Mouse (Mus musculus) C2C12 (cell line): ENCODE results near the gene Irak4. TPM values are rescaled to one million over a fixed set of nuclear protein-coding genes. Genes with fewer than 3 reads are reported as not detected.

Source experiments
- H3K27me3 ChIP-seq: one replicate; pipeline ENCODE4 v1.6.1; 2011; ENCODE audit not compliant: control insufficient read depth, insufficient read depth, insufficient read length
- H3K36me3 ChIP-seq: one replicate; pipeline ENCODE4 v1.6.1; 2011; ENCODE audit not compliant: control insufficient read depth, insufficient read depth
- H3K4me3 ChIP-seq: one replicate; pipeline ENCODE4 v1.5.1; 2011; ENCODE audit warnings: mild to moderate bottlenecking, control low read depth; ENCODE audit not compliant: poor library complexity, insufficient read depth, severe bottlenecking
- H3K79me2 ChIP-seq: one replicate; pipeline ENCODE4 v1.6.1; 2011; ENCODE audit not compliant: control insufficient read depth, insufficient read depth
- H3K79me3 ChIP-seq: one replicate; pipeline ENCODE4 v1.6.1; 2011; ENCODE audit warnings: low read depth, control low read depth
- H3ac ChIP-seq: one replicate; pipeline ENCODE3; 2011; ENCODE audit warnings: low read depth; ENCODE audit not compliant: control insufficient read depth, insufficient read length
- CEBPB ChIP-seq: IDR thresholded peaks from one replicate; pipeline ENCODE4 v1.6.1; 2011; ENCODE audit warnings: low read depth, mild to moderate bottlenecking, control low read depth, moderate library complexity
- CTCF ChIP-seq: IDR thresholded peaks from one replicate; pipeline ENCODE4 v1.5.1; 2011; ENCODE audit not compliant: control insufficient read depth, insufficient read depth, insufficient read length
- FOSL1 ChIP-seq: IDR thresholded peaks from one replicate; pipeline ENCODE4 v1.8.0; 2011; ENCODE audit warnings: mild to moderate bottlenecking, low read length; ENCODE audit not compliant: poor library complexity, insufficient read depth, severe bottlenecking
- MAX ChIP-seq: IDR thresholded peaks from one replicate; pipeline ENCODE4 v1.6.1; 2011; ENCODE audit warnings: mild to moderate bottlenecking, control low read depth
- MYOD1 ChIP-seq: IDR thresholded peaks from one replicate; pipeline ENCODE4 v1.6.1; 2011; ENCODE audit warnings: low read depth; ENCODE audit not compliant: control insufficient read depth, insufficient read length
- MYOG ChIP-seq: IDR thresholded peaks from one replicate; pipeline ENCODE4 v1.6.1; 2011; ENCODE audit not compliant: control insufficient read depth, insufficient read length; ENCODE audit errors: extremely low read depth
- USF1 ChIP-seq: IDR thresholded peaks from one replicate; pipeline ENCODE4 v1.6.1; 2011; ENCODE audit warnings: low read depth, mild to moderate bottlenecking, control low read depth, moderate library complexity
- long read RNA-seq, 2 experiments: library from polyadenylated mRNA; unstranded; transcript quantifications; one replicate each; pipeline ENCODE4 v2.0.0; 2019 to 2020
- polyA plus RNA-seq: library from polyadenylated mRNA; unstranded; fragments of >200 nt; fragmentation: generic; extraction: Trizol; gene quantifications from one replicate; pipeline ENCODE4 v1.2.1, GENCODE M21; 2012; ENCODE audit warnings: missing spikeins

Irak4 gene
- polyA plus RNA-seq = 5.1 TPM
- long read RNA-seq, experiment 1, partial matches to known transcripts = 0 of 140 reads
- long read RNA-seq, experiment 1, other reads (novel, unspliced or antisense) = 137 of 140 reads
- long read RNA-seq, experiment 2, transcript Irak4-201 (12 exons, 2,831 nt) = major isoform, 9 of 16 reads
- long read RNA-seq, experiment 2, partial matches to known transcripts = 3 of 16 reads
- long read RNA-seq, experiment 2, other reads (novel, unspliced or antisense) = 4 of 16 reads

GRCm38 (mm10) chr15:94543409-94544051, at the start of gene Irak4, which contains the start of gene Pus7l:
Gene Irak4 (plus strand): TSS chr15:94543643.
Gene Pus7l (minus strand): TSS chr15:94543547.
- H3ac ChIP-seq = peak within 1 kb of the TSS; percentile 85

GRCm38 (mm10) chr15:94494445-94494844, 49.0 kb upstream of the Irak4 start:
- H3K79me2 ChIP-seq = no peaks in the 10 kb centered on the region
- no peaks in the 10 kb centered on the region for H3K79me3 ChIP-seq
- no peaks in the 10 kb centered on the region for H3K36me3 ChIP-seq
- H3K4me3 ChIP-seq = no peak overlapping the region
- no peak overlapping the region for H3ac ChIP-seq
- TF ChIP-seq FOSL1 = no peak
- TF ChIP-seq USF1 = no peak
- TF ChIP-seq CTCF = no peak
- no peak for TF ChIP-seq MYOG
- no peak for TF ChIP-seq CEBPB
- no peak for TF ChIP-seq MYOD1
- TF ChIP-seq MAX = no peak
- H3K27me3 ChIP-seq = peaks cover 9% of the 10 kb centered on the region

More at GRCm38 (mm10) chr15:94543409-94544051, at the start of gene Irak4, which contains the start of gene Pus7l:
- Histone ChIP-seq H3K79me3 (peaks cover 2% of the 10 kb centered on the region), H3K79me2 (no peaks in the 10 kb centered on the region), H3K27me3 (no peaks in the 10 kb centered on the region), H3K4me3 (peak within 1 kb of the TSS; percentile 63), H3K36me3 (peaks cover 4% of the 10 kb centered on the region)
- TF ChIP-seq FOSL1 (no peak), CEBPB (no peak), MAX (no peak), MYOD1 (no peak), MYOG (no peak), USF1 (no peak), CTCF (no peak)

DNA sequence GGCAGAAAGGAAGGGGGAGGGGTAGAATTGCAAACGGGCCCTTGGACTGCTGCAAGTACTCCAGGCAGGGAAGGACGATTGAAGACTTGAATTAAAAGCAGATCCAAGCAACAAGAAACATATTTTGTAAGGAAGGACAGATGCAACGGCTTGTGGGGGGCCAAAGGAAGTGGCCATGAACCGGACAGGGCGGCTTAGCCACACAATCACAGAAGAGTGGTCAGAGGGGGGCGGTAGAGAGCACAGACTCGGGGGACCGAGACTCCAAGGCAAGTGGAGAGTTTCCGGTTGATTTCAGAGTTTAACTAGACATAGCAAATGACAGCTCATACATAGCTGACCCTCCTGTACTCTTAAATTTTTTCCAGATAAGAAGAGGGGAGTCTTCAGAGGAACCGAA, 47.5 kb upstream of the Irak4 start:
- H3ac ChIP-seq = no peak overlapping the region
- peaks cover 9% of the 10 kb centered on the region for H3K27me3 ChIP-seq
- H3K79me2 ChIP-seq = no peaks in the 10 kb centered on the region
- TF ChIP-seq CEBPB (no peak), CTCF (no peak), MYOG (no peak), MYOD1 (no peak), USF1 (no peak), FOSL1 (no peak), MAX (no peak)
- H3K36me3 ChIP-seq = no peaks in the 10 kb centered on the region
- no peaks in the 10 kb centered on the region for H3K79me3 ChIP-seq
- H3K4me3 ChIP-seq = no peak overlapping the region

DNA sequence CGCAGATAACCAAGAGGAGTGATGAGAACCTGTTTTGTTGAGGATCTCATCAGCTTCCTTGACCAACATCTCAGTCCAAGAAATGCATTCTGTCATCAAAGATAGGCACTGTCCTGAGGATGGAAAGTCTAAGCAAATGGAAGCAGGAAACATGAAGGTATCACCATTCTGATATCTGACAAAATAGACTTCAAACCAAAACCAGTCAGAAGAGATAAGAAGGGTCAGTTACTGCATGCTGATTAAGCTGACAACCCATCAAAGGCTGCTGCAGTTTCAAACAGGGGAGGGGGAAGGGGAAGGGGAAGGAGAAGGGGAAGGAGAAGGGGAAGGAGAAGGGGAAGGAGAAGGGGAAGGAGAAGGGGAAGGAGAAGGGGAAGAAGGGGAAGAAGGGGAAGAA, 44.2 kb upstream of the Irak4 start:
- H3ac ChIP-seq = no peak overlapping the region
- no peaks in the 10 kb centered on the region for H3K36me3 ChIP-seq
- no peaks in the 10 kb centered on the region for H3K27me3 ChIP-seq
- no peak for TF ChIP-seq MYOD1
- TF ChIP-seq CEBPB = no peak
- TF ChIP-seq FOSL1 = no peak
- TF ChIP-seq MAX = no peak
- TF ChIP-seq MYOG = no peak
- TF ChIP-seq USF1 = no peak
- TF ChIP-seq CTCF = no peak
- no peaks in the 10 kb centered on the region for H3K79me2 ChIP-seq
- H3K79me3 ChIP-seq = no peaks in the 10 kb centered on the region
- no peak overlapping the region for H3K4me3 ChIP-seq

DNA sequence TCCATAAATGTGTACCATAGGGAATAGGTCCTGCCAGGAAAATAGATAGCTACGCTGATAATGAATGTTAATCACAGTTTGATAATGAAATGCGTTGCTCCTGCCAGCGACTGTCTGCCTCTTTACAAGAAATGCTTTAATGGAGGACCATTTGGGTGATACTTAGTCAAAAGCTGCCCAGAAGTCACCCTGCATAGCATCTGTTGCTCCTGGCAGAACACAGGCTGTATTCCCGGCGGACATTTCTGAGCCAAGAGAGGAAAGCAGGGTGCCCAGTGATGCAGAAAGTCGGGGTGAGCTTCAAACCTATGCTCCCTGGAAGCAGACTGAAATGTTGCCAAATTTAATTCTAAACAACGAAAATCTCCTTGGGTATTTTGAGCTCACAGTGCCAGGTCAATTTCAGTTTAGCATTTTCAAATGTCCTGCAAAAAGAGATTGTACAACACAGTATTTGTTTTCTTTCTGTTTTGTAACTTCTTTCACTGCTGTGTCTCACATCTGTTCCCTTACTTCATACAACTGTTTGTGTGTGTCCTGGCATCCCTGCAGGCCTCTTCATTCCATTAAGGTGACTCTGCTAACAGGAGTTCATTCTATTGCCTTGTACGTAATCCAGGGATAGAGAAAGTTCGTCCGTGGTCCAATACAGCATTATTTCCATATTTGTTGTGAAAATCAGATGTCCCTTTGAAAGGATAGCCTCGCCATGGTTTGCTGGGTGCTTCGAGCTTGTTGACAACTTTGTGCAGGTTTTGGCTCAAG, 39.8 kb upstream of the Irak4 start:
- Histone ChIP-seq H3K4me3 (no peak overlapping the region), H3ac (no peak overlapping the region), H3K79me3 (no peaks in the 10 kb centered on the region), H3K36me3 (no peaks in the 10 kb centered on the region), H3K79me2 (no peaks in the 10 kb centered on the region), H3K27me3 (no peaks in the 10 kb centered on the region)
- no peak for TF ChIP-seq MYOG
- TF ChIP-seq MAX = no peak
- no peak for TF ChIP-seq CTCF
- no peak for TF ChIP-seq MYOD1
- no peak for TF ChIP-seq CEBPB
- TF ChIP-seq FOSL1 = no peak
- no peak for TF ChIP-seq USF1
